Mouse (Mus musculus): ENCODE measurements around the gene F830045P16Rik. TPM values are rescaled to one million over a fixed set of nuclear protein-coding genes. Genes with fewer than 3 reads are reported as not detected.
"Not testable (repeated sequence)": the region's sequence is repeated elsewhere in the genome, so short reads cannot be mapped to it uniquely, and the experiment has no call there.

F830045P16Rik gene
- polyA plus RNA-seq, 1 experiment from 2014 or later: 0.10 TPM

DNA sequence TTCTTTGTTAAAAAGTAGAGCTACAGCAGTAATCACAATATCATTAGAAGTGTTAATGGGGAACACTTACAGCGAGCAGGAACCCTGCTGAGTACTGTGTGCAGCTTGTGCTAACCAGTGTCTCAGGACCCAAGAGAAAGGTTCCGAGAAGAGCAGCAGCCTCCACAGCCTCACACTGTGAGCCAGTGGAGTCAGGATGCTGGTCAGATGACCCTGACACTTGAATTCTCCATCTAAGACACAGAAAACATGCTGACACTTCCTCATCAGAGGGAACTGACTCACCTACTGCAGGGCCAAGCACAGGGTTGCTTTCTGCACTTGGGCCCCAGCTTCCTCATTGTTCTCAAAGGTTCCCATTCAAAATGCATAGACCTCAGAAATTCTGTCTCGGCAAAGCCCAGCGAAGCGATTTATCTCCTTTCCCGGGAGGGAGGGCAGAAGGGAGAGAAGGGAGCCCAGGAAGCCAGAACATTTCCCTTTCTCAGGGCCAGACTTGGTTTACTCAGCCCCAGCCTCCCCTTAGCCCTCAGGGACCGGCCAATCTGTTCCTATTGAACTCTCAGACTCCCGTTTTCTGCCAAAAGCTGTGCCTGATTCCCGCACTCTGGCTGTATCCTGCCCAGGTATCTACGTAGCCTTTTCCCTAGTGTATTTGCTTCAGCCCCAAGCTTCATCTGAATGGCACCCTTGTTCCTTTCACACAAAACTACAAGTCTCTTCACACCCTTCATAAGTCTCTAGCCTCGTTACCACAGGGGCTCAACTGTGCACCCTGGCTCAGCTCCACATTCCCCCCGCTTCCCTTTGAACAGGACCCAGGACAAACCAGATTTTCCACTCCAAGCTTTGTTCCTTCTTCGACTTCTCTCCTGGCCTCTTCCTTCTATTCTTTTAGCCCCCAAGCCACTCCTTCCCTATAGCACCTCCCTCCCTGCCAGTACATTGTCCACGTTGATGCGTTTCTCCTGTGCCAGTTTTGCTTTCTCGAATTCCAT, 21.2 kb downstream of the F830045P16Rik start:
- WGBS: 44% methylated on average over 16 of the region's 16 CpGs
- Histone ChIP-seq H3K4me3 (ENCODE audit: low read depth, low read length) (no peak overlapping the region), H3K9me3 (ENCODE audit: control insufficient read depth, low read length) (no peaks in the 10 kb centered on the region), H3K36me3 (ENCODE audit: control insufficient read depth, insufficient read depth, low read length) (no peaks in the 10 kb centered on the region), H3K27me3 (ENCODE audit: control insufficient read depth, insufficient read depth, low read length) (no peaks in the 10 kb centered on the region), H3K27ac (ENCODE audit: low read depth, low read length) (no peak overlapping the region), H3K4me1 (ENCODE audit: control insufficient read depth, insufficient read depth, low read length) (peaks cover 5% of the 10 kb centered on the region; the same call in 1 of the 2 replicates), H3K9ac (ENCODE audit: low read length) (no peak overlapping the region), H3K4me2 (no peak overlapping the region)
- DNase-seq (ENCODE audit: low spot score, missing footprints) (peak; percentile 86), ATAC-seq (ENCODE audit: low FRiP score) (no peak)

DNA sequence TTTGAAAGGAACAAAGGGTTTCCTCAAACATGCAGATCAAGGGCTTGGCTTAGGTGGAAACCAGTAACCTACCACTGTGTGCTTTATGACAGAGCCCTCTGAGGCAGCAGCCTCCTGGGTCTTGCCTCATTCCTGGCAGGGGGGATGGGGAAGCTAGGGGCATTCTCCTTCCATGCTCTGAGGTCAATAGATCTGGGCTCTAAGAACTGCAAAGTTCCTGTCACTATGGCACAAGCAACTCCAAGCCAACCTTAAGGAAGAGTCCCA, 22.1 kb downstream of the F830045P16Rik start:
- no peak overlapping the region for H3K27ac ChIP-seq (ENCODE audit: low read depth, low read length)

DNA sequence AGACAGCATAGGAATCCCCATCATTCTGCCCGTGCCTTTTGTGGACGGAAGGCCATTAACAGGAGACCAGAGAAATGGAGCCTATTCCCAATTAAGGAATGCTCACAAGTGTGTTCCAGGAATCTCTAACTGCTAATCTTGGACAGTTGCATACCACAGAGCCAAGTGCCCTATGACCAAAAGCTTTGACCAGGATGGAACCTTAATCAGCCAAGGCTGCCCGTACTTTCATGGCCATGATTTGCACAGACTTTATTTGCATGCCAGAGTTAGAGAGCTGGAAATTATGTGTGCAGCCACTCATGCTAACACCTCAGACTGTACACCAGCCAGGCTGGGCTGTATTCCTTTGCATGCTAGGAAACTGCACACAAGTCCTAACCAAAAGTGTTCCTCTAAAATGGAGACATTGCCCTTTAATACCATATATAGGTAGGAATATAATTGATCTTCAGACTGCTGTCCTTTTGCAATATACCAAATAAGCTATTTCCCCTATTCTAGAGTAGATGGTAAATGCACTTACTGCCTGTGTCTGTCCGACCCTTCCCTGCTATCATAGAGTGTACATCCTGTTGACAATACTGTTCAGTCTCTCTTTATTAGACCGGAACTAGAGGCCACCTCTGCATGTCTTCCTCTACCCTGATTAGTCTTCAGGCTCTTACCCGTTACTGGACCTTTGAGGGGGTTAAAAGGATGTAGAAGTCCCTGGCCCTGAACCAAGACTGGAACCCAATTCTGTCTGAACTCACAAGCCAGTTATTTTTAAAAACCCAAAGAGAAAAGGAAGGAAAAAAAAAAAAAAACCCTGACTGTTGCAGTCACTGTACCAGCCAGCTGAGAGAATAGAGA, 22.6 kb downstream of the F830045P16Rik start:
- Histone ChIP-seq H3K4me1 (ENCODE audit: control insufficient read depth, insufficient read depth, low read length) (peaks cover 5% of the 10 kb centered on the region; the same call in 1 of the 2 replicates), H3K9me3 (ENCODE audit: control insufficient read depth, low read length) (no peaks in the 10 kb centered on the region), H3K9ac (ENCODE audit: low read length) (no peak overlapping the region), H3K36me3 (ENCODE audit: control insufficient read depth, insufficient read depth, low read length) (no peaks in the 10 kb centered on the region), H3K27me3 (ENCODE audit: control insufficient read depth, insufficient read depth, low read length) (no peaks in the 10 kb centered on the region), H3K27ac (ENCODE audit: low read depth, low read length) (no peak overlapping the region), H3K4me2 (no peak overlapping the region), H3K4me3 (ENCODE audit: low read depth, low read length) (no peak overlapping the region)
- no peak for ATAC-seq (ENCODE audit: low FRiP score)
- WGBS: 86% methylated on average over 6 of the region's 6 CpGs
- peak; percentile 28 for DNase-seq (ENCODE audit: low spot score, missing footprints)

More for the DNA sequence above, 22.1 kb downstream of the F830045P16Rik start:
- Histone ChIP-seq H3K4me1 (ENCODE audit: control insufficient read depth, insufficient read depth, low read length) (peaks cover 5% of the 10 kb centered on the region; the same call in 1 of the 2 replicates), H3K36me3 (ENCODE audit: control insufficient read depth, insufficient read depth, low read length) (no peaks in the 10 kb centered on the region), H3K4me3 (ENCODE audit: low read depth, low read length) (no peak overlapping the region), H3K4me2 (no peak overlapping the region), H3K9me3 (ENCODE audit: control insufficient read depth, low read length) (no peaks in the 10 kb centered on the region), H3K9ac (ENCODE audit: low read length) (no peak overlapping the region), H3K27me3 (ENCODE audit: control insufficient read depth, insufficient read depth, low read length) (no peaks in the 10 kb centered on the region)
- DNase-seq (ENCODE audit: low spot score, missing footprints) (no peak), ATAC-seq (ENCODE audit: low FRiP score) (no peak)

DNA sequence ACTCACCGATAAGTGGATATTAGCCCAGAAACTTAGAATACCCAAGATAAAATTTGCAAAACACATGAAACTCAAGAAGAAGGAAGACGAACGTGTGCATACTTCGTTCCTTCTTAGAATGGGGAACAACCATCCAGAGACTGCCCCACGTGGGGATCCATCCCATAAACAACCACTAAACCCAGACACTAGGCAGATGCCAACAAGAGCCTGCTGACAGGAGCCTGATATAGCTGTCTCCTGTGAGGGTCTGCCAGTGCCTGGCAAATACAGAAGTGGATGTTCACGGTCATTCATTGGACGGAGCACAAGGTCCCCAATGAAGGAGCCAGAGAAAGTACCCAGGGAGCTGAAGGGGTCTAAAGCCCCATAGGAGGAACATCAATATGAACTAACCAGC, 24.3 kb downstream of the F830045P16Rik start:
- not testable (repeated sequence) for H3K27me3 ChIP-seq (ENCODE audit: control insufficient read depth, insufficient read depth, low read length); H3K9ac ChIP-seq (ENCODE audit: low read length); H3K4me1 ChIP-seq (ENCODE audit: control insufficient read depth, insufficient read depth, low read length); H3K36me3 ChIP-seq (ENCODE audit: control insufficient read depth, insufficient read depth, low read length); H3K4me3 ChIP-seq (ENCODE audit: low read depth, low read length); DNase-seq (ENCODE audit: low spot score, missing footprints); H3K4me2 ChIP-seq; H3K9me3 ChIP-seq (ENCODE audit: control insufficient read depth, low read length); ATAC-seq (ENCODE audit: low FRiP score); H3K27ac ChIP-seq (ENCODE audit: low read depth, low read length)
- WGBS: 85% methylated on average over 7 of the region's 7 CpGs

DNA sequence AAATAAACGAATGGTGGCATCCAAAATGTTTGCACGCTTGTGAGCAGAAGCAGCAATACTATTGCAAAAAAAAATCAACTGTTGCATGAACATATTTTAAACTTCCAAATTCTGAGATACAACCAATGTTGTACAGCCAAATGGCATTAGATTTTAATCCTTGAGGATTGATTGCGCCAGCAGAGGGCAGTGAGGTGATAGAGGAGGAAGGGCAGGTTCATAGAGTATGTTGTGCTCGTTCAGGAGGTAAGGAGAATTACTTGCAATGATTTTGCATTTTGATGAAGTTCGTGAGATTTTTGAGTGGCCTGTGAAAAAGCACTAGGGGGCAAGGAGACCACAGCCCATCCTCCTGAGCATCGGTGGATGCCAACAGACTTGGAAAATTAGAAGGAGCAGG, 33.8 kb downstream of the F830045P16Rik start:
- no peak for ATAC-seq (ENCODE audit: low FRiP score)
- no peaks in the 10 kb centered on the region for H3K4me1 ChIP-seq (ENCODE audit: control insufficient read depth, insufficient read depth, low read length)
- no peak overlapping the region for H3K9ac ChIP-seq (ENCODE audit: low read length)
- H3K9me3 ChIP-seq (ENCODE audit: control insufficient read depth, low read length): no peaks in the 10 kb centered on the region
- H3K27ac ChIP-seq (ENCODE audit: low read depth, low read length): no peak overlapping the region
- no peaks in the 10 kb centered on the region for H3K27me3 ChIP-seq (ENCODE audit: control insufficient read depth, insufficient read depth, low read length)
- no peak for DNase-seq (ENCODE audit: low spot score, missing footprints)
- 29% methylated on average over 6 of the region's 6 CpGs for WGBS
- H3K36me3 ChIP-seq (ENCODE audit: control insufficient read depth, insufficient read depth, low read length): no peaks in the 10 kb centered on the region
- no peak overlapping the region for H3K4me3 ChIP-seq (ENCODE audit: low read depth, low read length)
- no peak overlapping the region for H3K4me2 ChIP-seq

DNA sequence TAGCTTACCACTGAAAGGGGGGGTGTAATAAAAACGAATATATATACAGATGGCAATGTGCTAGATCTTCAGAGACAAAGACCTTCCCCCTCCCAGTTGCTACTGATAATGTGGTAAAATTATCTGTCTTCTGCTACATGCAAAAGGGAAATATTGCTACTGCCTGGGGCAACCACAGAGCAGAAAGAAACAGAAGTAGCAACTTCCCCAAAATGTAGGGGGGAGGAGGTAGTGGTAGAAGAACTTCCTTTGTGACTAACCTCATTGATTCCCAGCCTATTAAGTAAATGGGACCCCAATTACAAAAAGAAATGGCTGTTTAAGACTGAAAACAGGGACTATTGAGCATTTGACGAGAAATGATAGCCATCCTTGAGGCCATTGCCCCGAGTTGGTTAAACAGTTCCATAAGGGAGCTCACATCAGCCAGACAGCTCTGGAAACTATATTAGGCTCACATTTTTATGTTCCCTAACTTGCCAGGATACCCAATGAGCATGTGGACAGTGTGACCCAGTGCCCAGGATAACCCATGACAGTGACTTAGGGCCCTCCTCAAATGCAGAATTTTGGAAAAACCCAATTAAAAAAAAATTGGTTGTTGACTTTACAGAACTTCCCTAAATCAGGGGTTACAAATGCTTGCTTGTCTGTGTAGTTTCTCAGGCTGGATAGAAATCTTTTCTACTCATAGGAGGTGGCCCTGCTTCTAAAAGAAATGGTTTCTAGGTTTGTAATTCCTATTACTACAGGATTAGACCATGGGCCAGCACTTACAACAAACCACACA, 46.7 kb downstream of the F830045P16Rik start:
- H3K9me3 ChIP-seq (ENCODE audit: control insufficient read depth, low read length): no peaks in the 10 kb centered on the region
- no peak overlapping the region for H3K4me3 ChIP-seq (ENCODE audit: low read depth, low read length)
- H3K9ac ChIP-seq (ENCODE audit: low read length): no peak overlapping the region
- 82% methylated on average over 3 of the region's 3 CpGs for WGBS
- DNase-seq (ENCODE audit: low spot score, missing footprints) (no peak), ATAC-seq (ENCODE audit: low FRiP score) (no peak)
- H3K4me1 ChIP-seq (ENCODE audit: control insufficient read depth, insufficient read depth, low read length): no peaks in the 10 kb centered on the region
- no peak overlapping the region for H3K27ac ChIP-seq (ENCODE audit: low read depth, low read length)
- no peaks in the 10 kb centered on the region for H3K36me3 ChIP-seq (ENCODE audit: control insufficient read depth, insufficient read depth, low read length)
- H3K4me2 ChIP-seq: no peak overlapping the region
- H3K27me3 ChIP-seq (ENCODE audit: control insufficient read depth, insufficient read depth, low read length): no peaks in the 10 kb centered on the region

DNA sequence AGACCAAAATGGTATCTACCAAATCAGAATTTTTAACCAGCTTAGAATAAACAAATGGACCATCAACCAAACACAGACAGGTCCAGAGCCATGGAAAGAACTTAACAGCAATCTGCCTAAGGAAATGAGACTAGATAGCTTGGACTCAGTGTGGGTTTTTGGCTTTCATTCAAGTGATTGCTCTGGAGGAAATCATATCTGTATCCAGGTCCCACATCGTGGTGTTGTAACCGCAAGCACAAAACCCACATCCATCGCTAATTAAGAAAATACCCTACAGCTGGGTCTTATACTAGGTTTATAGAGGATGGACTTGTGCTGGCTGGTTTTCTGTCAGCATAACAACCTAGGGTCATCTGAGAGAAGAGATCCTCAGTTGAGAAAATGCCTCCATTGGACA, 53.3 kb downstream of the F830045P16Rik start:
- Histone ChIP-seq H3K9me3 (ENCODE audit: control insufficient read depth, low read length) (no peaks in the 10 kb centered on the region), H3K4me2 (no peak overlapping the region), H3K4me1 (ENCODE audit: control insufficient read depth, insufficient read depth, low read length) (no peaks in the 10 kb centered on the region), H3K36me3 (ENCODE audit: control insufficient read depth, insufficient read depth, low read length) (no peaks in the 10 kb centered on the region), H3K27ac (ENCODE audit: low read depth, low read length) (no peak overlapping the region), H3K4me3 (ENCODE audit: low read depth, low read length) (no peak overlapping the region), H3K9ac (ENCODE audit: low read length) (no peak overlapping the region), H3K27me3 (ENCODE audit: control insufficient read depth, insufficient read depth, low read length) (no peaks in the 10 kb centered on the region)
- ATAC-seq (ENCODE audit: low FRiP score) (no peak), DNase-seq (ENCODE audit: low spot score, missing footprints) (no peak)
- 99% methylated on average over 3 of the region's 3 CpGs for WGBS

DNA sequence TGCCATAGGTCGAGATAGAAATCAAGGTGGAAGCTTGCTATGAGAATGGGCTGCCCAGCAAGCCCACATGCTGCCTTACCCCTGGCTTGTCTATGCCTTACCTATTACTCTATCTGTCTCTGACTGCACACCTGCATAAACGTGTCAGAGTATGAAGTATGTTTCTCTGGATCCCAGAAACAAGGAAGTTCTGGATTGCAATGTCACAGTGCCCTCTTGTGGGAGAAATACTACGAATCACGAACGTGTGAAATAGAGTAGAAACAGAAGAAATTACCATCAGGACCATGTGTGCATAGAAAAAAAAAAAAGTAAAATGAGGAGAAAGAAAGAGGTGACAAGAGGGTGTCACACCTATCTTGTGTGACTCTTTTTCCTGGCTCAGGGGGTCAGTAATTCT, 64.5 kb downstream of the F830045P16Rik start:
- no peak for ATAC-seq (ENCODE audit: low FRiP score)
- no peak overlapping the region for H3K4me3 ChIP-seq (ENCODE audit: low read depth, low read length)
- no peaks in the 10 kb centered on the region for H3K27me3 ChIP-seq (ENCODE audit: control insufficient read depth, insufficient read depth, low read length)
- no peak overlapping the region for H3K27ac ChIP-seq (ENCODE audit: low read depth, low read length)
- H3K9ac ChIP-seq (ENCODE audit: low read length): no peak overlapping the region
- H3K4me2 ChIP-seq: no peak overlapping the region
- no peaks in the 10 kb centered on the region for H3K36me3 ChIP-seq (ENCODE audit: control insufficient read depth, insufficient read depth, low read length)
- WGBS: 24% methylated on average over 5 of the region's 5 CpGs
- no peaks in the 10 kb centered on the region for H3K9me3 ChIP-seq (ENCODE audit: control insufficient read depth, low read length)
- H3K4me1 ChIP-seq (ENCODE audit: control insufficient read depth, insufficient read depth, low read length): no peaks in the 10 kb centered on the region
- DNase-seq (ENCODE audit: low spot score, missing footprints): no peak
